Mouse (Mus musculus) left cerebral cortex, postnatal 14 days (tissue): ENCODE data around the gene Ogn. TPM values are rescaled to one million over a fixed set of nuclear protein-coding genes. Genes with fewer than 3 reads are reported as not detected.

Source experiments
- DNase-seq, 2 experiments: peaks; one replicate each; pipeline ENCODE4 v3.0.0; 2021 to 2022; ENCODE audit warnings: low spot score in 2 of 2, mixed read lengths in 1 of 2
- intact Hi-C: fragments of 180-260 bp; cut with DNase I; formaldehyde crosslinking; loops from one replicate; pipeline ENCODE4 v1.15.1; 2025
- total RNA-seq, 2 experiments: library from RNA; stranded (reverse); gene quantifications; 2 replicates each; pipeline ENCODE4 v1.2.3; 2021

The Ogn gene
- total RNA-seq, 2 experiments from 2014 or later = 5.4 to 7.3 TPM

DNA sequence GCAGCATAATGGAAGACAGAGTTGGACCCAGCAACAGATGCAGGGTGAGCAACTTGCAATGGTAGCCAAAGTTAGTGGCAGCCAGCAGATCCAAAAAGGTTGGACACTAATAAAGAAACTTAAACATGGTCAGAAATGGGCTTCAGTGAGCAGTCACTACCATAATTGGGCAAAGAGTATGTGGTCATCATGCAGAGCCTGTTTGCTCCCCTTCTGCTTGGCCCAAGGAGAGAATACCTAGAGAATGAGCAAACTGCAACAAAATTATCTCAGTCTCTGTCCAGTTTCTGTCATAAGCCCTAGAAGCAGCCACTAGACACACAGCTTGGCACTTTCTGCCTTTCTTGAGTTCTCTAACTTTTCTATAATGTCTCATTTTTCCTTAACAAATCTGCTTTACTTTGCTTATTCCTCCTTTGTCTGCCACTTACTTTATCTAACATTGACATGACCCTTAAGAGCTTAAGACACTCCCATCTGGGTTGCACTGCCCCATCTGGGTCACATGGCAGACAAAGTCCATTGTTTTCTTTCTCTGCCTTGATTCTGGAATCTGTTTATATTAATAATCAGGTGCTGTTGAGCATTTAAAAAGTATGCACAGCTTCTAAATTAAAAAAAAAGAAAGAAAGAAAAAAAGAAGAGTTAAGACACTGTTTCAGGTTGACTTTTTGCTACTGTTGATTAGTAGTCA is 36.0 kb downstream of the Ogn start:
- no peak for DNase-seq
- intact Hi-C loops = loop anchor here (2.0 to 10.0 kb wide), 2 partner anchors 193 to 319 kb away; partner anchors contain the start of gene Fgd3

DNA sequence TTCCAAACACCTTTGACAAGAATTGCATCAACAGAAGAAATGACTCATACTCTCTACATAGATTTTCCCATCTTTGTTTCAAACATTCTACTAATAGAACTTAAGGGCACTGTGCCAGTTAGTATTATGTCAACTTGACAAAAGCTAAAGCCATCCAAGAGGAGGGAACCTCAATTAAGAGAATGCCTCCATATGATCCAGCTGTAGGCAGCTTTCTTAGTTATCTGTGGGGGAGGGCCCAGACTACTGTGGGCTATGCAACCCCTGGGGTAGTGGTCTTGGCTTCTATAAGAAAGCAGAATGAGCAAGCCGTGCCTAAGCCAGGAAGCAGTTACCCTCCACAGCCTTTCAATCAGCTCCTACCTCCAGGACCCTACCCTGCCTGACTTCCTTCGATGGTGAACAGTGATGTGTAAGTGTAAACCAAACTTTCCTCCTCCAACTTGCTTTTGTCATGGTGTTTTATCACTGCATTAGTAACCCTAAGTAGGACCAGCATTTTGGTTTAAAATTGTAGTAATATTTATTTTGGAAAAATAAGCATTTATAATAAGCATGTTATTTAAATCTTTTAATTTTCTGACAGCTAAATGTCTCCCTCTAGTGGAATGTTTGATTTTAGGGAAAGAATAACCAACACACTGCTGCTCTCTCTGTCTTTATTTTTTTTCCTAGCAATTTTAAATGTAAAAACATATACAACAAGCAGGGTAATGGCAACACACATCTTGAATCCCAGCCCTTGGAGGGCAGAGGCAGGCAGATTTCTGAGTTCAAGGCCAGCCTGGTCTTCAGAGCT is 37.1 kb downstream of the Ogn start:
- intact Hi-C loops = loop anchor here (2.0 to 10.0 kb wide), 2 partner anchors 194 to 320 kb away; partner anchors contain the start of gene Fgd3

GRCm38 (mm10) chr13:49646019-49646418 is 38.2 kb downstream of the Ogn start:
- intact Hi-C loops = loop anchor here (10.0 kb wide), 1 partner anchor 321 kb away; the partner anchor contains the start of gene Fgd3
- DNase-seq = no peak

More for the DNA sequence above, 37.1 kb downstream of the Ogn start:
- DNase-seq = peak; percentile 9 to 70

DNA sequence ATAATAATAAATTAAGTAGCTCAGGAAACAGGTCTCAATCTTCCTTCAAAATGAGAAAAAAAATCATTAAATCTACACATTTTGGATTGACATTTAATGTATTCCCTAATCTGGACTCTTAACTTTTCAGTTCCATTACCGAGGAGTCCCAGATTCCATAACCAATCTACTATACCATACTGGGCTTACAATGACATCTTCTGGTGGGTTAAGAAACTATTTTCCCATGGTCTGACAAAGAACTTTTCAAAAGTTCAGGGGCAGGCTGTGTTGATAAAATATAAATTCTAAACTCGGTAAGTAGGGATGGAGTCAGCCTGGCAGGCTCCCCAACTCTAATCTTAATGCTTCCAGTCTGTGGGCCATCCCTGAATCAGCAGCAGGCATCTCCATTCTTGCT is 43.3 kb downstream of the Ogn start:
- DNase-seq = no peak
- intact Hi-C loops = no loop called here

- no peak for DNase-seq
- intact Hi-C loops = no loop called here
These were observed 44.0 kb downstream of the Ogn start for GRCm38 (mm10) chr13:49651781-49652351.

- intact Hi-C loops = no loop called here
These were observed 44.8 kb downstream of the Ogn start, which contains the start of the genes Cenpp and Nol8 for GRCm38 (mm10) chr13:49652481-49653179. Gene Cenpp, minus strand, starts transcription at chr13:49652785. Gene Nol8, plus strand, starts transcription at chr13:49653078.

GRCm38 (mm10) chr13:49653180-49653541 is 45.3 kb downstream of the Ogn start:
- intact Hi-C loops = no loop called here

More at GRCm38 (mm10) chr13:49652481-49653179, 44.8 kb downstream of the Ogn start, which contains the start of the genes Cenpp and Nol8:
- peak; percentile 99 to 100 for DNase-seq

More at GRCm38 (mm10) chr13:49653180-49653541, 45.3 kb downstream of the Ogn start:
- no peak for DNase-seq

Other genes starting within 250 kb of the Ogn start
- 10 to 100 TPM; 12.8 to 14.2 TPM for gene Ippk, start 186.8 kb upstream of the Ogn start, total RNA-seq
- 1 to 10 TPM; 1.3 to 2.4 TPM for gene Tes3-ps, start 114.7 kb upstream of the Ogn start, total RNA-seq
- gene Ecm2, start 103.2 kb upstream of the Ogn start, total RNA-seq = 1 to 10 TPM; 2.0 to 2.4 TPM
- gene Aspn, start 63.6 kb upstream of the Ogn start, total RNA-seq = 1 to 10 TPM; 1.4 to 1.9 TPM
- gene Omd, start 25.6 kb upstream of the Ogn start, total RNA-seq = 1 to 10 TPM; 1.5 to 1.9 TPM
- gene Cenpp, start 44.7 kb downstream of the Ogn start, total RNA-seq = 1 to 10 TPM in 1 of 2 experiments, under 1 TPM in 1; 0.92 to 1.5 TPM
- 10 to 100 TPM; 21.3 to 24.7 TPM for gene Nol8, start 45.0 kb downstream of the Ogn start, total RNA-seq
- gene Iars, start 74.1 kb downstream of the Ogn start, total RNA-seq = 10 to 100 TPM; 68.0 to 72.7 TPM
- not detected for gene Gm30302, start 191.0 kb downstream of the Ogn start, total RNA-seq